Mouse (Mus musculus) midbrain, embryonic 15.5 days (tissue): ENCODE results near the gene 4932414N04Rik. TPM values are rescaled to one million over a fixed set of nuclear protein-coding genes. Genes with fewer than 3 reads are reported as not detected.

Experiments used
- ATAC-seq: fragments of 200-750 bp; cut with Nextera tagmentation; replicated peaks from 2 replicates; pipeline ENCODE4 v1.8.0; 2017; ENCODE audit warnings: moderate TSS enrichment
- H3K27ac ChIP-seq: fragments of 300-500 bp; sonication (generic); 2 replicates; pipeline ENCODE4 v1.5.1; 2015; ENCODE audit warnings: mild to moderate bottlenecking, inconsistent platforms
- H3K27me3 ChIP-seq: fragments of 300-500 bp; sonication (generic); replicated peaks from 2 replicates; pipeline ENCODE4 v1.6.1; 2015; ENCODE audit warnings: inconsistent platforms
- H3K36me3 ChIP-seq: fragments of 300-500 bp; sonication (generic); replicated peaks from 2 replicates; pipeline ENCODE4 v1.6.1; 2015; ENCODE audit warnings: inconsistent platforms
- H3K4me1 ChIP-seq: fragments of 300-500 bp; sonication (generic); 2 replicates; pipeline ENCODE4 v1.6.1; 2015; ENCODE audit warnings: inconsistent platforms
- H3K4me2 ChIP-seq: fragments of 300-500 bp; sonication (generic); 2 replicates; pipeline ENCODE4 v1.6.1; 2015; ENCODE audit warnings: inconsistent platforms, mild to moderate bottlenecking, moderate library complexity
- H3K4me3 ChIP-seq: fragments of 300-500 bp; sonication (generic); 2 replicates; pipeline ENCODE4 v1.5.1; 2015; ENCODE audit warnings: mild to moderate bottlenecking, inconsistent platforms
- H3K9ac ChIP-seq: fragments of 300-500 bp; sonication (generic); 2 replicates; pipeline ENCODE4 v1.6.1; 2015; ENCODE audit warnings: mild to moderate bottlenecking, inconsistent platforms
- H3K9me3 ChIP-seq: fragments of 300-500 bp; sonication (generic); 2 replicates; pipeline ENCODE4 v1.6.1; 2016; ENCODE audit warnings: inconsistent platforms
- WGBS: fragments of 180-500 bp; shearing (Covaris S2); methylation state at CpG from one replicate; pipeline ENCODE4 v1.1.7; 2015; ENCODE audit warnings: mixed read lengths; 5-methylcytosine and 5-hydroxymethylcytosine counted together
- polyA plus RNA-seq: library from polyadenylated mRNA; unstranded; fragments of >200 nt; fragmentation: Nextera tagmentation; extraction: Ambion mirVana; gene quantifications from 2 replicates; pipeline ENCODE4 v1.2.1, GENCODE M21; 2015

The 4932414N04Rik gene
- polyA plus RNA-seq, 1 experiment from 2014 or later: not detected

DNA sequence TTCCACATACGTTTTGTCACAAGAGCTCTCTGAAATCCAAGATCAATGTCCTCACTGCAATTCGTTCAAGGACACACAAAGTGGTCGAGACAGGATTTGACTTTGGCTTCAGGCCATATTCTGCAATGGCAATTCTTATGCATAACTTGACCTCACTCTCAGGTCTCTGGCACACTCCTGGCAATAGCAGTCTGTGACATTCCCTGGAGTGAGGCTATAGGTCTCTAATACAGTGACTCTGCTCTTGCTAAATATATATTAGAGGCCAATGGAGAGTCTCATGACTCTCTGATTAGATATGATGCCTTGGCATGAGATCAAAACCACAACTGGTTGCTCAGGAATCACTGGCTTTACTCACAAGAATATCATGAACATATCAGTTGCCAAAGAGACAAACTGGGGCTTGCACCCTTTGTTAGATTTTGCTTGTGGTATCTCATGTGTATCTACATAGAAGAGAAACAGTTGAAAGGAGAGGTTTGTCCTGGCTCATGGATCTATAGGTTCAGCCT is 130.9 kb downstream of the 4932414N04Rik start:
- Histone ChIP-seq H3K36me3 (no peaks in the 10 kb centered on the region), H3K4me2 (no peak overlapping the region), H3K4me3 (no peak overlapping the region), H3K9me3 (no peaks in the 10 kb centered on the region), H3K27ac (no peak overlapping the region), H3K9ac (no peak overlapping the region), H3K4me1 (no peaks in the 10 kb centered on the region), H3K27me3 (no peaks in the 10 kb centered on the region)
- ATAC-seq: no peak
- WGBS: 69% methylated on average over 3 of the region's 3 CpGs

DNA sequence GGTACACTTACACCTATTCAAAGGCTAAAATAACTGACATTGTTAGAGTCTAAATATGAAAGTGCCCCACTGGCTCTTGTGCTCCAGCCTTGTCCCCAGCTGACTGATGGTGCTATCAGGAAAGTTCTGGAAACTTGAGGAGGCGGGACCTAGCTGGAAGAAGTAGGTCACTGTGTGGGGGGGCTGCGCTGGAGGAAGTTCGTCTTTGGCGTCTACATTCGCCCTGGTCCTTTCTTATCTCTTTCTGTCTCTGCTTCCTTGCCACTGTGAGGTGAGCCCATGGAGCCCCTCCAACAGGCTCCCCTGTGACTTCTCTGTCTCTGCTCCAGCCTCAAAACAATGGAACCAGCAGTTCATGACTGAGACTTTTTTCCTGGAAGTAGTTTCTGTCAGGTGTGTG is 136.0 kb downstream of the 4932414N04Rik start:
- Histone ChIP-seq H3K4me1 (peaks cover 16% of the 10 kb centered on the region), H3K9me3 (no peaks in the 10 kb centered on the region), H3K36me3 (no peaks in the 10 kb centered on the region), H3K4me3 (no peak overlapping the region), H3K27ac (no peak overlapping the region), H3K9ac (no peak overlapping the region), H3K4me2 (no peak overlapping the region), H3K27me3 (no peaks in the 10 kb centered on the region)
- WGBS: 87% methylated on average over 5 of the region's 5 CpGs
- ATAC-seq: no peak

DNA sequence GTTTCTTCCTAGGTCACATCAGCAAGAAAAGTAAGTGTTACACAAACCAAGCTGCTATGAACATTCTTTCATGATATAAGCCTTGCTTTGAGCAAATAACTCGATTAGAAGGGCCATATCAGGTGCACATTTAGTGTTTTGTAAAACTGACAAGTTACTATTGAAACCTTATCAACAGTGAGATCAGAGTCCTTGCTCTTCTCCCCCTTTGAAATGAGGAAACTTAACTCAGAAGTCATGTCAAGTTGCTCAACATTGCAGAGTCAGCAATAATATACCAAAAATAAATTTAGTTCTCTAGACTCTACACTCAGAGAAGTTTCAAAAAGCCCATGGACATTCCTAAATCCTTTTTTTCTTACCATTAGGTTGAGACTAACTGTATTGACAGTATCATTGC is 137.2 kb downstream of the 4932414N04Rik start:
- Histone ChIP-seq H3K4me2 (no peak overlapping the region), H3K27ac (no peak overlapping the region), H3K36me3 (no peaks in the 10 kb centered on the region), H3K9ac (no peak overlapping the region), H3K9me3 (no peaks in the 10 kb centered on the region), H3K4me3 (no peak overlapping the region), H3K27me3 (no peaks in the 10 kb centered on the region), H3K4me1 (peaks cover 16% of the 10 kb centered on the region)
- WGBS: 75% methylated on average over 1 of the region's 1 CpGs
- ATAC-seq: no peak

DNA sequence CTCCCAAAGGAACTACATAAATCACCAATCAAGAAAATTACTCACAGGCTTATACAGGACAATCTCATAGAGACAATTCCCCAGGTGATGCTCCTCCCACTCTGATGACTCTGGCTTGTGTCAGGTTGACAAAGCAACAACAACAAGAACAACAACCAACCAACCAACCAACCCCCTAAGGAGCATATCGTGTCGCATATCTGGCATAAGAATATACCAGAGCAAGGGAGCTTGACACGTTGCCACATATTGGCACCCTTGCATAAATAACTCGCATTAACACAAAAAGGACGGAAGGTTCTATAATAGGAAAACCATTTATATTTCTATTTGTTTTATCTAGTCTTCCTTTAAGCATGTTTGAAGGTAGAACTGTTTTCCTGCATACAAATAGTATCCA is 137.9 kb downstream of the 4932414N04Rik start:
- H3K4me3 ChIP-seq: no peak overlapping the region
- H3K4me1 ChIP-seq: peaks cover 16% of the 10 kb centered on the region
- no peaks in the 10 kb centered on the region for H3K36me3 ChIP-seq
- H3K27ac ChIP-seq: no peak overlapping the region
- no peaks in the 10 kb centered on the region for H3K27me3 ChIP-seq
- peak overlapping the region; percentile 29 for H3K4me2 ChIP-seq
- 68% methylated on average over 5 of the region's 5 CpGs for WGBS
- no peak overlapping the region for H3K9ac ChIP-seq
- ATAC-seq: peak; percentile 41; the same call in 1 of the 2 replicates
- H3K9me3 ChIP-seq: no peaks in the 10 kb centered on the region

DNA sequence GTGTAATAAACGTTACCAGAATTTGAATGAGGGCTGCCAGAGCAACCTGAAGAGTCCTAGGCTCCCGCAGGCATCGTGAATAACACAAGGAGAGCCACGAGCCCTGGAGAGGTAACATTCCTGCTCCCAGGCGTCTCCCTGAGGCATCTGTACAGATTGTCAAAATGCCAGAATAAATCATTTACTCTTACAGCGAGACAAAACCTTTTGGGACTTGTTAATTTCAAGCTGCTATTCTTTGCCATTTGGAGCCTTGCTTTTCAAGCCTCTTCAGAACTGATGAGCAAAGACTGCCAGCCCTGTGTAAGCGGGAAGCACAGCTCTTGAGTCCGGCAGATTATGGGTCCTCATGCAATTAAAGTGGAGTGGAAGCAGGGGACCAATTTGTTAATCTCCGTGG is 138.3 kb downstream of the 4932414N04Rik start:
- ATAC-seq: peak; percentile 82
- Histone ChIP-seq H3K27ac (peak overlapping the region; percentile 24; the same call in 1 of the 2 replicates), H3K4me1 (peaks cover 16% of the 10 kb centered on the region), H3K9ac (no peak overlapping the region), H3K9me3 (no peaks in the 10 kb centered on the region), H3K4me3 (no peak overlapping the region), H3K36me3 (no peaks in the 10 kb centered on the region), H3K4me2 (peak overlapping the region; percentile 29), H3K27me3 (no peaks in the 10 kb centered on the region)
- WGBS: 16% methylated on average over 9 of the region's 9 CpGs

DNA sequence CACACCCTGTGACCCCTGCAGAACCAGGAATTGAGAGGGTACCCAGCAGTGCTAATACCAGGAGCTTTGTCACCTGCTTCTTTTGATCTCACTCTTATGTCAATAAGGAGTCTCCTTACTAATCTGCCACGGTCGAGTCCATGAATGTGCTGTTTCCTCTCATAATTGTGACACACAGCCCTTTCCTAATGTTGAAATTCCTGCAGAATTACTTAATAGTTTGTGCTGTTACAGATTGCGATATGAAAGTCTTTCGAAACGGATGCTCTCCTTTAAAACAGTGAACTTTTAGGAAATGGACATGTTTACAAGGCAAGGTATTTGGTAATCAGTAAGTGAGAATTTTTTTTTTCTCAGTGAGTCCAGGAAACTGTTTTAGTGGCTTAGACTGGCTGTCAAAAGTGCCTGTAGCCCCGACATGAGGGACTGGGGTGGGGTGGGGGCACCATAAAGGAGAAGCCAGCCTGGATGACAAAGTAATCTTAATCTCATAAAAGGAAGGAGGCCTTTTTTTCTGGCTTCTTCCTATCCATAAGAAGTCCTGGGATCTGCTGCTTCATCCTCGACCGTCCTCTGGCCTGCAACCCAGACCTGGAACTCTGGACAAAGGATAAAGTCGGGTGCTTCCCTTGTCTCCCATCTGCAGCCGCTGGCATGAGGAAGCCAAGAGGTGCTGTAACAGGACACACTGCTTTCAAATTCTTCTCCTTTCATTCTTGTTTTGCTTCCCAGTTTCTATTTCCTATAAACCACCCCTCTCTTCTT is 139.9 kb downstream of the 4932414N04Rik start:
- Histone ChIP-seq H3K4me1 (peaks cover 21% of the 10 kb centered on the region), H3K27me3 (no peaks in the 10 kb centered on the region), H3K4me3 (no peak overlapping the region), H3K4me2 (no peak overlapping the region), H3K9ac (no peak overlapping the region), H3K36me3 (no peaks in the 10 kb centered on the region), H3K27ac (no peak overlapping the region), H3K9me3 (no peaks in the 10 kb centered on the region)
- WGBS: 71% methylated on average over 10 of the region's 10 CpGs
- no peak for ATAC-seq

DNA sequence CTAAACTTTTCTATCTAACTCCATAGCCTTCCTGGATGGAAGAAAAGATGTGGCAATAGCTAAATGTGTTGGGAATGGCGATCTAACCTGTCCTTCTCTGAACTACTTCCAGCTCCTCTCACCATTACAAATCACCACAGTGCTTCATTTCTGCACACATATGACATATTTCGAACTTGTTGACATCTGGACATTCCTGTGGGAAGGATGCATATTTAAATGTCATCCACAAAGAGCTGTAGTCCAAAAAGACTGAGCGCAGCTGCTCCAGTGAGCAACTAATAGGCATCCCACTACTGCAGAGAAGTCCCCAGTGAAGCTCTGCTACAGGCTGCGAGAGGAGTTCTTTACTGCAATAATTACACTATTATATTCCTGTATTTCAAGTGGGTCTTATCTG is 140.8 kb downstream of the 4932414N04Rik start:
- 66% methylated on average over 4 of the region's 4 CpGs for WGBS
- no peak overlapping the region for H3K4me3 ChIP-seq
- no peaks in the 10 kb centered on the region for H3K9me3 ChIP-seq
- no peak overlapping the region for H3K27ac ChIP-seq
- H3K4me1 ChIP-seq: peaks cover 21% of the 10 kb centered on the region
- ATAC-seq: no peak
- H3K36me3 ChIP-seq: no peaks in the 10 kb centered on the region
- no peak overlapping the region for H3K4me2 ChIP-seq
- no peak overlapping the region for H3K9ac ChIP-seq
- no peaks in the 10 kb centered on the region for H3K27me3 ChIP-seq

Other genes with a start within 250 kb of the 4932414N04Rik start
- gene Stk39, start 184.2 kb upstream of the 4932414N04Rik start, polyA plus RNA-seq: 22.7 and 24.6 TPM in 2 replicates
- not detected in 2 replicates for gene 4933409G03Rik, start 74.1 kb upstream of the 4932414N04Rik start, polyA plus RNA-seq
- 62.4 and 70.7 TPM in 2 replicates for gene Cers6, start 205.0 kb downstream of the 4932414N04Rik start, polyA plus RNA-seq